Mouse (Mus musculus) midbrain, embryonic 15.5 days (tissue): ENCODE measurements at regions not wholly inside any gene's neighbourhood (a gene's known extent, or its start where the extent isn't known, plus 50 kb on each side); places are given as distances from the start of the nearest gene placed in this dataset.

Experiments
- ATAC-seq: fragments of 200-750 bp; cut with Nextera tagmentation; replicated peaks from 2 replicates; pipeline ENCODE4 v1.8.0; 2017; ENCODE audit warnings: moderate TSS enrichment
- H3K27ac ChIP-seq: fragments of 300-500 bp; sonication (generic); 2 replicates; pipeline ENCODE4 v1.5.1; 2015; ENCODE audit warnings: mild to moderate bottlenecking, inconsistent platforms
- H3K27me3 ChIP-seq: fragments of 300-500 bp; sonication (generic); replicated peaks from 2 replicates; pipeline ENCODE4 v1.6.1; 2015; ENCODE audit warnings: inconsistent platforms
- H3K36me3 ChIP-seq: fragments of 300-500 bp; sonication (generic); replicated peaks from 2 replicates; pipeline ENCODE4 v1.6.1; 2015; ENCODE audit warnings: inconsistent platforms
- H3K4me1 ChIP-seq: fragments of 300-500 bp; sonication (generic); 2 replicates; pipeline ENCODE4 v1.6.1; 2015; ENCODE audit warnings: inconsistent platforms
- H3K4me2 ChIP-seq: fragments of 300-500 bp; sonication (generic); 2 replicates; pipeline ENCODE4 v1.6.1; 2015; ENCODE audit warnings: inconsistent platforms, mild to moderate bottlenecking, moderate library complexity
- H3K4me3 ChIP-seq: fragments of 300-500 bp; sonication (generic); 2 replicates; pipeline ENCODE4 v1.5.1; 2015; ENCODE audit warnings: mild to moderate bottlenecking, inconsistent platforms
- H3K9ac ChIP-seq: fragments of 300-500 bp; sonication (generic); 2 replicates; pipeline ENCODE4 v1.6.1; 2015; ENCODE audit warnings: mild to moderate bottlenecking, inconsistent platforms
- H3K9me3 ChIP-seq: fragments of 300-500 bp; sonication (generic); 2 replicates; pipeline ENCODE4 v1.6.1; 2016; ENCODE audit warnings: inconsistent platforms
- WGBS: fragments of 180-500 bp; shearing (Covaris S2); methylation state at CpG from one replicate; pipeline ENCODE4 v1.1.7; 2015; ENCODE audit warnings: mixed read lengths; 5-methylcytosine and 5-hydroxymethylcytosine counted together

DNA sequence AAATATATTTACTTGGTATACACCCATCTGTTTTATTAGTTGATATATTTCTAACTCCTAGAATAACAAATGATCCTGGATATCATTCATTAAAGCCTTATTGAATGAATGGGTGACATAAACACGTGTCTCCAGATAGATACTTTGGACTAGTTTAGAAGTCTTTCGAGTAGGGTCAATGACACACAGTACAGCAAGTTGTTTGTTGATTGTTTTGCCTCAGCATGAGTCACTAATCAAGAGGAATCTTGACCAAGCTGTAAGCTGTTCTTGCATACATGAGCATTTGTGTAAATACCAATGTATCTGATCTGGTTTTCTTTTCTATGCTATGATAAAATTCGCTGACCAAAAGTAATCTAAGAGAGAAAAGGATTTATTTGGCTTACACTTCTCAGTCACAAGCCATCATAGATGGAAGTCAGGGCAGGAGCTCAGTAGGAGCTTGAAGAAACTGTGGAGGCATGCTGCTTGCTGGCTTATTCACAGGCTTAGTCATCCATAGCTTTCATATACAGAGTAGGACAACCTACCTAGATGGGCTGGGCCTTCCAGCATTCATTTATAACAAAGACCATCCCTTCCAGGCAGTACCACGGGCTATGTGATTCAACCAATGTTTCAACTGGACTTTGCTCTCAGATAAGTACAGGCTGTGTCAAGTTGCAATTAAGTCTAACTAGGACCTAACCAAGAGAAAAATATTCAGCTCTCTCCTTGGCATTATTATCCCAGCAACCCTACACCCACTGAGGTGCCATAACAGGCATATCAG is 192.5 kb downstream of the Rdh14 start:
- no peak overlapping the region for H3K27ac ChIP-seq
- H3K9ac ChIP-seq, result no peak overlapping the region
- no peak for ATAC-seq
- H3K9me3 ChIP-seq, result no peaks in the 10 kb centered on the region
- no peak overlapping the region for H3K4me3 ChIP-seq
- no peaks in the 10 kb centered on the region for H3K27me3 ChIP-seq
- no peaks in the 10 kb centered on the region for H3K36me3 ChIP-seq
- no peak overlapping the region for H3K4me2 ChIP-seq
- no peaks in the 10 kb centered on the region for H3K4me1 ChIP-seq
- WGBS, result 78% methylated on average over 4 of the region's 4 CpGs

DNA sequence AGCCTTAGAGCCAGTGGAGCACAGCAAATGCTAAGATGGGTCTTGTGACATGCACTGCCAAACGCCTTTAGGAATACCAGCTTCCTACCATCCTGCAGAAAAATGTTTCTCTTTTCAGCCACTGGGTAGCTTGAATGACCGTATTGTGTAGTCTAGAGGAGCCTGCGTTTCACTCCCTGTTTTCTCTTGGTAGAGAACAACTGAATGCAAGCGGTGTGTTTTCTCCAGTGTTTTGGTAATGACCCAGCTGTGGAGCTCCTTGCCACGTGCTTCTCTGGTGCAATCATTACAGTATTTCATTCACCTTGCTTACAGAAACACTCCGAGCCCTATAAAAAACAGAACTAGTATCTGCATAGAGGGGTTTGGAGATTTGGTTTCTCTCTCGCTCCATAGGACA is 193.5 kb downstream of the Rdh14 start:
- H3K27me3 ChIP-seq, result no peaks in the 10 kb centered on the region
- 74% methylated on average over 7 of the region's 7 CpGs for WGBS
- no peak overlapping the region for H3K4me2 ChIP-seq

DNA sequence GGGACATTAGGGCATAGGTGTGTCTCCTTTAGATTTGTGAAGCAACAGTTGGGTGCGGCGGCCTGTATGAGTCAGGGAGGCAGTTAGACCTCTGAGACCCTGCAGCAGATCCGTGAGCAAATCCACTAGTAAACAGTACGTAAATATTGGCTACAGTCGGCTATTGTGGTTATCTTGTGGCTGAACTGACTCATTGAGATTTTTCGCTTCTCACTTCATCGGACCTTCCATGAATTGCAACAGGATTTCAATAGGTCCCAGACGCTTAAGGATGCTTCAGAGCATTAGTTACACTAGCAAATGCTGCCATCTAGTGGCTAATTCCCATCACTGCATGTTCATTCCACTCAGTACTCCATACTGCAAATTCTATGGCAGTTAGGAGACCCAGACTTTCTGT is 199.0 kb downstream of the Rdh14 start:
- Histone ChIP-seq H3K4me1 (no peaks in the 10 kb centered on the region), H3K36me3 (no peaks in the 10 kb centered on the region), H3K27ac (no peak overlapping the region), H3K27me3 (no peaks in the 10 kb centered on the region), H3K9me3 (no peaks in the 10 kb centered on the region), H3K4me2 (no peak overlapping the region), H3K9ac (no peak overlapping the region), H3K4me3 (no peak overlapping the region)
- peak; percentile 96 for ATAC-seq
- WGBS, result 35% methylated on average over 8 of the region's 8 CpGs

More for the DNA sequence above, 193.5 kb downstream of the Rdh14 start:
- H3K27ac ChIP-seq, result no peak overlapping the region
- no peaks in the 10 kb centered on the region for H3K9me3 ChIP-seq
- H3K9ac ChIP-seq, result no peak overlapping the region
- H3K36me3 ChIP-seq, result no peaks in the 10 kb centered on the region
- no peak overlapping the region for H3K4me3 ChIP-seq
- no peak for ATAC-seq
- no peaks in the 10 kb centered on the region for H3K4me1 ChIP-seq

DNA sequence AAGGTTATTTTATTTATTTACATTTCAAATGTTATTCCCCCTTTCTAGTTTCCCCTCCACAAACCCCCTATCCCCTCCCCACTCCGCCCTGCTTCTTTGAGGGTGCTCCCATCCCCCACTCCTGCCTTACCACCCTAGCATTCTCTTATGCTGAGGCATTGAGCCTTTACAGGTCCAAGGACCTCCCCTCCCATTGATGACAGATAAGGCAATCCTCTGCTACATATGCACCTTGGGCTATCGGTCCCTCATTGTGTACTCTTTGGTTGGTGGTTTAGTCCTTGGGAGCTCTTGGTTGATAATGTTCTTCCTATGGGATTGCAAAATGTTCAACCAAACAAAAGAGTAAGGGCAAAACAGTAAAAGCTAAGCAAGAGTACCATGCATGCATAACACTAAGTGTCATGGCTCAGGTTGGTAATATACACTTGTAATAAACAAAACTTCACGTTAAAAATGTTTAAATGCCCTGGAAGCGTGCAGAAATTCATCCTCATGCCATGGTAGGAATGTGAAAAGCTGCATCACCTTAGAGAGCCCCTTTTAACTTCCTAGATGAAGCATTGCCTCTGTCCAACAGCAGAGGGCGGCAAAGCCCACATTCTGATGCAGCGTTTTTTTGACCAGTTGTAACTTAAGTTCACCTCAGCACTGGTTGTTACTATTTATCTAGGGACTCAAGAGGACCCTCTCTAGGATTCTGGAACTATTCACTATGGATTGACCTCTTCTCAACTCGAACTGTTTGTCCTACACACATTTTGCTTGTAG is 207.6 kb downstream of the Rdh14 start:
- H3K27ac ChIP-seq, result no peak overlapping the region
- no peaks in the 10 kb centered on the region for H3K4me1 ChIP-seq
- ATAC-seq, result peak; percentile 89
- WGBS, result 21% methylated on average over 7 of the region's 7 CpGs
- no peak overlapping the region for H3K4me2 ChIP-seq
- no peaks in the 10 kb centered on the region for H3K9me3 ChIP-seq
- no peak overlapping the region for H3K4me3 ChIP-seq
- H3K9ac ChIP-seq, result no peak overlapping the region
- H3K27me3 ChIP-seq, result no peaks in the 10 kb centered on the region
- no peaks in the 10 kb centered on the region for H3K36me3 ChIP-seq

DNA sequence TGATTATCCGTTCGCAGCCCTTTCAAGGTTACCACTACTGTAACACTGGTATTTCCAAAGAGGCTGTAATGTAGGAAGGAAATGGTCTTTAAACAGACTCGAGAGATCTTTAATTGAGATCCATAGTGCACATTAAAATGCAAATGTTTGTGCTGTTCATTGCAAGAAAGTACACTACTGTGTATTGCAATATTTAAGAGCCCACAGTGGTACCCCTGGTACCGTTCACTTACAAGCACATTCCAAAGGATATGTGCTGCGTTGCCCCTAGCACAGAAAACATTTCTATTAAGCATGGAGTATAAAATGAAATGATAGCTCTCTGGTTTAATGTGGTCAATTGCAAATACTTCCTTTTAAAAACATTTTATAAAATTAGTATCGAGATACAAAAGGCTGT is 209.5 kb downstream of the Rdh14 start:
- Histone ChIP-seq H3K9ac (no peak overlapping the region), H3K27ac (no peak overlapping the region), H3K36me3 (no peaks in the 10 kb centered on the region), H3K9me3 (no peaks in the 10 kb centered on the region), H3K4me1 (no peaks in the 10 kb centered on the region), H3K27me3 (no peaks in the 10 kb centered on the region), H3K4me2 (no peak overlapping the region), H3K4me3 (no peak overlapping the region)
- ATAC-seq, result no peak
- 76% methylated on average over 6 of the region's 6 CpGs for WGBS

DNA sequence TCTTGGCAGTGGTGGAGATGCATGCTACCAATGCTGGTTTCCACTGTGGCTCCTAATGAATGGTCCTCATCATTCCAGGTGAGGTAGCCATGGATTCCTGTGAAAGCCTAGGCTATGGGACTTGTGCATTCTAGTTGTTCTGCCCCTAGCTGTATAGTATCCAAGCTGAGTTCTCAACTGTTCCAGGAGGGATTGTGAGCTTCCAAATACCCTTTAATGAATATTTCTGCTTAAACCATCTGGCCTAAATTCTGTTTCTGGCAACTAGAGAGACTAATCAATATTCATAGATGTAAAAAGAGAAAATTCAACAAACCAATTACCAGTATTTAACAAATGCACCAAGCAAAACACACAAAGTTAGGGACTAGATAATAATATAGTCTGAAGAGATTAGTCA is 227.7 kb downstream of the Rdh14 start:
- Histone ChIP-seq H3K4me1 (no peaks in the 10 kb centered on the region), H3K36me3 (no peaks in the 10 kb centered on the region), H3K9me3 (no peaks in the 10 kb centered on the region), H3K4me3 (no peak overlapping the region), H3K27ac (no peak overlapping the region), H3K27me3 (no peaks in the 10 kb centered on the region), H3K9ac (no peak overlapping the region), H3K4me2 (no peak overlapping the region)
- ATAC-seq, result no peak

DNA sequence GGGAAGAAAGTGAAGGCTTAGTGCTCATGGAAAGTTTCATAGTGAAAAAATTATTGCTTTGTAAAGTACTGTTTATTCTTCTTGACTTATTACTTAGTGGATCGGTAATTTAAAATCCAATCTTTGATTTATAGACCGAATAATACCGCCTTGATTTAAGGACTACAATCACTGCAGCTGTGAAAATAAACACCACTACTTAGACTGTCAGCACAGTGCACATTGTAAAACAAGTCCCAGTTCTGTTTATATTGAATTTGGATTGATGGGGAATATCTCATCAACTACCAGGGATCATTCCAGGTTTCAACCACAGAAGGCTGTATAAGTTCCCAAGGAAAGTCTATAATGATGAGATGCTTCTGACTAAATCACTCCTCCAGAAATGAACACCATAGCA is 230.0 kb downstream of the Rdh14 start:
- Histone ChIP-seq H3K4me3 (no peak overlapping the region), H3K4me1 (no peaks in the 10 kb centered on the region), H3K9me3 (no peaks in the 10 kb centered on the region), H3K4me2 (no peak overlapping the region), H3K27ac (no peak overlapping the region), H3K9ac (no peak overlapping the region), H3K27me3 (no peaks in the 10 kb centered on the region), H3K36me3 (no peaks in the 10 kb centered on the region)
- no peak for ATAC-seq
- 93% methylated on average over 3 of the region's 3 CpGs for WGBS

DNA sequence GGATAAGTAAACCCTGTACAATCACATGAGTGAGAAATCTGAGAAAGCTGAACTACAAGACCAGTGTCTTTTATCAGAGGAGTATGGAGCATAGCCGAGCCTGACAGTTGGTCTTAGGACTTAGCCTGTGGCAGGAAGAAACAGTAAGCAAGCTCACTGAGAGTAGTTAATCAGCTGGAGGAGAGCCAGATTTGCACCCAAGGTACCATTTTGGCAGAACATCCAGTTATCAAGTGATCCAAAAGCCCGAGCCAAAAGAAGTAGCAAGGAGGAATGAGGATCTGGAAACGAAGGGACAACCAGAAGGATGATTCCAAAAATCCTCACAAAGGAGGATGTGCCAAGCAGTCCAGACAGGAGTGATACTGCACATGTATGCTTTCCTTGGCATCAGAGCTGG is 248.0 kb downstream of the Rdh14 start:
- H3K36me3 ChIP-seq, result no peaks in the 10 kb centered on the region
- no peaks in the 10 kb centered on the region for H3K4me1 ChIP-seq
- no peak for ATAC-seq
- H3K4me3 ChIP-seq, result no peak overlapping the region
- no peaks in the 10 kb centered on the region for H3K27me3 ChIP-seq
- H3K9me3 ChIP-seq, result no peaks in the 10 kb centered on the region
- H3K9ac ChIP-seq, result no peak overlapping the region
- 87% methylated on average over 3 of the region's 3 CpGs for WGBS
- H3K4me2 ChIP-seq, result no peak overlapping the region
- no peak overlapping the region for H3K27ac ChIP-seq

DNA sequence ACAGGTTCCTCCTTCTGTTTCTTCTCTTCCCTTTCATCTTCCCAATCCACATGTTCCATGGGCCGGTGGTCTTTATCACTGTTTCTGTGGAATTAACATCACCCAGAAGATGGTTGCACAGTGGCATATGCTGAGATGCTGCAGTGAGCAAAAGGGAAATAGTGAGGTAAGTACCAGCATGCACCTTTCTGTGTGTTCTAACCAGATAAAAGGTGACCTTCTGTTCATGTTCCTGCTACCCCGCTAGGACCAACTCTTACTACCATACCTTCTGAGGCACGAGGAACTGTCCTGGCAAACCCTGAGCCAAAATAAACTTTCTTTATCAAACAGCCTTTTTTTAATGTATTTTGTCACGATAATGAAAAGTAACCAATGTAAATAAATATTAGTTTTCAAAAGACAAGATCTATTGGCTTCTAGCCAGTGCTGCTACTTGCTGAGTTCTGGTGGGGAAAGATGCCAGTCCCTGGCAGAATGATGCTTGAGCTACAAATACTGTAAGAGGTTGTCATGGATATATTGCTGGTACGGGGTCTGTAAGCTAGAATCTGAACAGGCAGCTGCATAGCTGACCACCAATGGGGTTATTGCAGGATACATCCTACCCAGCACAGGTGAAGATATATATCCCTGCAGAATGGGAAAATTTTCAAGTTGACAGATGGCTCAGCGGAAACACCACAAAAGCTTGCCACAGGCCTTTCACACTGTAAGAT is 264.1 kb downstream of the Rdh14 start:
- H3K4me2 ChIP-seq, result no peak overlapping the region
- ATAC-seq, result no peak
- H3K9me3 ChIP-seq, result no peaks in the 10 kb centered on the region
- no peaks in the 10 kb centered on the region for H3K4me1 ChIP-seq
- H3K36me3 ChIP-seq, result no peaks in the 10 kb centered on the region
- H3K9ac ChIP-seq, result no peak overlapping the region
- no peak overlapping the region for H3K4me3 ChIP-seq
- no peaks in the 10 kb centered on the region for H3K27me3 ChIP-seq
- no peak overlapping the region for H3K27ac ChIP-seq
- 88% methylated on average over 6 of the region's 6 CpGs for WGBS

DNA sequence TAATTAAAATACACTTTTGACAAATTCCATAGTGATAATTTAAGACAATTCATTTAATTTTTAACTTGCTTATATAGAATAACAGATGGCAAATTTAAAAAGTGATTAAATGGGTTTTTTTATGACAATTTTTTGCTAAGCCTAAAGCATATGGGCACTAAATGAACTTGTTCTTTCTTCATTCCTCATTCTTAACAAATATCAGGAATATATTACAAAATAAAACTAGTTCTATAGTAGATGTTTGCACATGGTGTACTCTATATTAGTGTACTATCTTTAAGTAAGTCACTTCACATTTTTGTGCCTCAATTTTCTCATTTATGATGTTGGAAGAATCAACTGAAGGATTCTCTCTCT is 264.6 kb downstream of the Rdh14 start:
- H3K4me1 ChIP-seq, result no peaks in the 10 kb centered on the region
- no peaks in the 10 kb centered on the region for H3K9me3 ChIP-seq
- no peak overlapping the region for H3K9ac ChIP-seq
- no peak overlapping the region for H3K4me2 ChIP-seq
- no peaks in the 10 kb centered on the region for H3K36me3 ChIP-seq
- H3K4me3 ChIP-seq, result no peak overlapping the region
- ATAC-seq, result no peak
- no peaks in the 10 kb centered on the region for H3K27me3 ChIP-seq
- no peak overlapping the region for H3K27ac ChIP-seq

DNA sequence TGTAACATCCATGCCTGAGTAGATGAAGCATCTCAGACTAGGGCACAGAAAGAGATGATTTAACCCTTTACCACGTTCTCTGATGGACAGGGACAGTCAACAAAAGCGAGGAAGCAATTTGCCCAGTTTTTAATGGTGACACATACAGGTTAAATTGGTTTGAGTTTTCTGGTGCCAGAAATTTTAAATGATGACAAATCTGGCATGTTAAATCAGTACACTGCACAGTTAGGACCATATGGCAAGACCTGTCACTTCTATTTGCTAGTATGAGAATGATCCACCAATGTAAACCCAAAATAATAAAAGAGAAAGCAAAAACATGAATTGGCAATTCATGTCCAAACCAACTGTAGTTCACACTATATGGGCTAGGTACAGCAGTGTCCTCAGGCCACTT is 268.3 kb downstream of the Rdh14 start:
- Histone ChIP-seq H3K27me3 (no peaks in the 10 kb centered on the region), H3K36me3 (no peaks in the 10 kb centered on the region), H3K9me3 (no peaks in the 10 kb centered on the region), H3K27ac (no peak overlapping the region), H3K9ac (no peak overlapping the region), H3K4me3 (no peak overlapping the region), H3K4me1 (no peaks in the 10 kb centered on the region), H3K4me2 (no peak overlapping the region)
- WGBS, result 68% methylated on average over 2 of the region's 2 CpGs
- ATAC-seq, result no peak

DNA sequence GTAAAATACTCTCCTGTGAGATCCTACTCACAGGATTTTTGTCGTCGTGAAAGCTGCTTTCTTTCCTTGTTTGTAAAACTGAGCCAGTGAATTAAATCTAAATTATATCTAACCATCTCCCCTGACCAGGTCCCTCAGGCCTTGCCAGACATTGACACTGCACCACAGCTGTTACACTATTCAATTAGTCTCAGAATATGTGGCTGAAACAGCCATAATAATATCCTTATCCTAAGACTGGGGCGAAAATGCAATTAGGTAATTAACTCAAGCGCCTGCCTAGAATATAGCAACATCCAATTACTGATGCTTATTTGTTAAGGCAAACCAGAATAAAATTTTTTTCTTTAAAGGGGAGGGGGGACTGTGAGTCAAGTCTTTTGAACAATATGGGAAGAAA is 296.2 kb downstream of the Rdh14 start:
- 69% methylated on average over 4 of the region's 4 CpGs for WGBS
- Histone ChIP-seq H3K27me3 (no peaks in the 10 kb centered on the region), H3K27ac (no peak overlapping the region), H3K36me3 (no peaks in the 10 kb centered on the region), H3K9ac (no peak overlapping the region), H3K4me2 (no peak overlapping the region), H3K4me1 (no peaks in the 10 kb centered on the region), H3K9me3 (no peaks in the 10 kb centered on the region), H3K4me3 (no peak overlapping the region)
- no peak for ATAC-seq
